Mouse (Mus musculus) spleen, postnatal 14 days (tissue): ENCODE results near the gene Msh2.
"Not testable (repeated sequence)": the region's sequence is repeated elsewhere in the genome, so short reads cannot be mapped to it uniquely, and the experiment has no call there.

Source experiments
- DNase-seq, 2 experiments: peaks; one replicate each; pipeline ENCODE4 v3.0.0; 2021 to 2022; ENCODE audit warnings: low spot score in 2 of 2

The Msh2 gene

GRCm38 (mm10) chr17:87671890-87672660, at the start of gene Msh2:
Gene Msh2 (plus strand): TSS chr17:87672330.
- peak; percentile 94 to 95 for DNase-seq

GRCm38 (mm10) chr17:87625510-87626086, 46.5 kb upstream of the Msh2 start:
- no peak for DNase-seq

GRCm38 (mm10) chr17:87628144-87628543, 44.0 kb upstream of the Msh2 start:
- DNase-seq = no peak

GRCm38 (mm10) chr17:87628706-87629105, 43.4 kb upstream of the Msh2 start:
- no peak for DNase-seq

GRCm38 (mm10) chr17:87637056-87637389, 35.1 kb upstream of the Msh2 start:
- DNase-seq = peak in 1 of 2 experiments; percentile 11

- DNase-seq = no peak
These were observed 32.9 kb upstream of the Msh2 start for GRCm38 (mm10) chr17:87639242-87639641.

GRCm38 (mm10) chr17:87640272-87640671, 31.9 kb upstream of the Msh2 start:
- DNase-seq = no peak

- no peak for DNase-seq
These were observed 31.1 kb upstream of the Msh2 start for GRCm38 (mm10) chr17:87641006-87641405.

GRCm38 (mm10) chr17:87642744-87643143, 29.4 kb upstream of the Msh2 start:
- no peak for DNase-seq

- not testable (repeated sequence) for DNase-seq
These were observed 16.5 kb upstream of the Msh2 start for GRCm38 (mm10) chr17:87655616-87656015.

GRCm38 (mm10) chr17:87661958-87662573, 10.1 kb upstream of the Msh2 start:
- DNase-seq = not testable (repeated sequence)

- no peak for DNase-seq
These were observed 7.9 kb upstream of the Msh2 start for GRCm38 (mm10) chr17:87664238-87664637.

- peak in 1 of 2 experiments; percentile 45 for DNase-seq
These were observed 6.9 kb upstream of the Msh2 start for GRCm38 (mm10) chr17:87665066-87665822.

- peak; percentile 31 to 45 for DNase-seq
These were observed 652 bp downstream of the Msh2 start for GRCm38 (mm10) chr17:87672677-87673286.

GRCm38 (mm10) chr17:87676916-87677474, 4.9 kb downstream of the Msh2 start:
- not testable (repeated sequence) for DNase-seq

- no peak for DNase-seq
These were observed 5.5 kb downstream of the Msh2 start for GRCm38 (mm10) chr17:87677656-87678055.

- no peak for DNase-seq
These were observed 17.1 kb downstream of the Msh2 start for GRCm38 (mm10) chr17:87689217-87689616.

- DNase-seq = peak in 1 of 2 experiments; percentile 47
These were observed 19.8 kb downstream of the Msh2 start for GRCm38 (mm10) chr17:87691958-87692357.

- no peak for DNase-seq
These were observed 23.8 kb downstream of the Msh2 start for GRCm38 (mm10) chr17:87695874-87696465.

GRCm38 (mm10) chr17:87696814-87697213, 24.7 kb downstream of the Msh2 start:
- no peak for DNase-seq
